Mouse (Mus musculus): ENCODE results near the gene Tmem233.

DNA sequence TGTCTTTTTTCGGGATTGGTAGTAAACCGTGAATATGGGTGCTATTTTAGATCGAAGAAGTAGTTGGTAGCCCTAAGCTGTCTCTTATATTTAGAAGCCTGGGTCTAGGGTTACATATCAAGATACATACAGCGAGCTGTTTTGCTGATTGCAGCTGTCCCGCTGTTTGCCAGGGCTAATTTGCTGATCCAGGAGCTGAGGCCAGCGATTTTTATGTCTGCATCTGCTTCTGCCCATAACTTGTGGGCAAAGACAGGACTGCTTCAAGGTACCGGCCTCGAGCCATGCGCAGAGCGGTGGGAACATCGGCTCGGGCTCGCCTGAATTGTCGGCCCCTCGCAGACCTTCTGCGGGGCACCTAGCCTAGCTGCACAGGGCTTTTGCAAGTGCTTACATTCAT, 46.6 kb downstream of the Tmem233 start:
- TF ChIP-seq MAX (IDR thresholded peaks at IDR 0.05; ENCODE audit: low read length) (no peak), EP300 (IDR thresholded peaks at IDR 0.05; ENCODE audit: low read depth in 1 of 2, low read length in 2 of 2) (no peak), BHLHE40 (IDR thresholded peaks at IDR 0.05; ENCODE audit: borderline replicate concordance, low read depth, low read length) (no peak), POLR2A (IDR thresholded peaks at IDR 0.05; ENCODE audit: control insufficient read depth in 1 of 2, insufficient read depth in 1 of 2, low read depth in 1 of 2, low read length in 2 of 2, poor library complexity in 1 of 2) (no peak), GATA1 (IDR thresholded peaks at IDR 0.05; ENCODE audit: low read depth, low read length) (no peak), CTCF (IDR thresholded peaks at IDR 0.05 in 2 of 3, conservative IDR thresholded peaks at IDR 0.05 in 1 of 3; ENCODE audit: control insufficient read depth in 1 of 3, insufficient read depth in 1 of 3, low read depth in 2 of 3, low read length in 3 of 3, poor library complexity in 1 of 3, severe bottlenecking in 1 of 3) (no peak), MEF2A (IDR thresholded peaks at IDR 0.05; ENCODE audit: extremely low read depth, insufficient replicate concordance, low read depth, low read length, poor library complexity, severe bottlenecking) (no peak), JUND (IDR thresholded peaks at IDR 0.05; ENCODE audit: low read depth, low read length) (no peak), POLR2AphosphoS5 (IDR thresholded peaks at IDR 0.05; ENCODE audit: borderline replicate concordance, low read depth, low read length) (no peak)
